Mouse (Mus musculus) MN1 (cell line): ENCODE data around the gene Lipn.
A peak's percentile ranks its signal among the peaks of the same experiment; 100 is the strongest.

Experiments
- DNase-seq: peaks from one replicate; pipeline ENCODE4 v3.0.0-alpha.2; 2016; ENCODE audit warnings: low spot score

Gene Lipn

DNA sequence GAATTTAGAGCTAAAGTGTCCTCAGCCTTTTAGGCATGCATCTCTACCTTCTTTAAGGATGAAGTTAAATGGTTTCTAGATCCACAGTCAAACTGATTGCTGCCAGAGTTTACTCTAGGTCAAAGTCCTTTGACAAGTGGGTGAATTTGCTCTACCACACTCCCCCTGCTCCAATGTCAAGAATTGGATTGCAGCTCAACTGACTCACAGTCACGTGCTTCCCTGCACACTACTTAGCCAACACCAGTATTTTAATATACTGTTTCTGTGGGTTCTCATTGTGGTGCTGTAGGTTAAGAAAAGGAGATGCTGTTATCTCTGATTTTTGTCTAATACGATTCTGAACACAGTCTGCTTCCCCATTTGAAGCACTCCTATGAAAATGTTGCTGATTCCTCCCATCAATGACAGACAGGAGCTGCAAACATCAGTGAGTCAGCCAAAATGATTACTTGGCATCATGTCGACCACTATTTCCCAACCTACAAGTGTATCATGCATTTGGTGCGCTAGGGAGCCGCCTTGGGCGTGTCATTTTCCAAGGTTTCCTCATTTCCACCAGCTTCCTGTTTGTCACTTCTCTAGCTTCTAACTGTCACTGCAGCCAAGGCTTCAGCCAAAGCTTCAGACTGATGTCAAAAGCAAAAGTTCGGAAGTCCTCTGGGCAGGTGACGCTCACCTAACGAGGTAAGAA is at the start of gene Lipn:
Lipn (plus strand) TSS at position 580 of the 694 bp plus-strand sequence.
- no peak for DNase-seq

DNA sequence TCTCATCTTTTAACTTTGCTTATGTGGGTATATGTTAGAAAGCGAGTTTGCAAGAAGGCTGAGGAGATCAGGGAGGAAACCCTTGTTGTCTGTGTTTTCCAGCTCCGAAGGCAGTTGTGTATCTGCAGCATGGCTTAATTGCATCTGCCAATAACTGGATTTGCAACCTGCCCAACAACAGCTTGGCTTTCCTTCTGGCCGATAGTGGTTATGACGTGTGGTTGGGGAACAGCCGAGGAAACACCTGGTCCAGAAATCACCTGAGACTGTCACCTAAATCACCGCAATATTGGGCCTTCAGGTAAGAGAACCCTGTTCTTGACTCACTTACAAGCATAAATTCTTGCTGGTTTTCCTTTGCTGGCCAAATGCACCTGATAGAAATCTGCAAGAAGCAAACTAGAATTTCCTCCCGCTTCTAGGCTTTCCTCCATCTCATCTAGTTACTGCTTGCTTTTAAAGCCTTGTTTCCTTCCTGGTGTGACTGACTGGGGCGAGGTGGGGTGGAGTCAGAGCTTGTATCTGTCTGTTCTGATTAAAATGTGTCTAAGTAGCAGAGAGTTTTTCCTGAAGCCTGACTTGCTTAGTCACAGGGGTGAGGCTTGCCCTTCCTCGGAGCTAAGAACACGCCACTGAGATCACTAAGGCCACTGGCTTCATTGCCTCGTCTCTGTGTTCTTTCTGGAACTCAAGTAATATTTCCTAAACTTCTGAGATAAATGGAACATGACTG is 45.6 kb upstream of the Lipn start:
- DNase-seq, result no peak

DNA sequence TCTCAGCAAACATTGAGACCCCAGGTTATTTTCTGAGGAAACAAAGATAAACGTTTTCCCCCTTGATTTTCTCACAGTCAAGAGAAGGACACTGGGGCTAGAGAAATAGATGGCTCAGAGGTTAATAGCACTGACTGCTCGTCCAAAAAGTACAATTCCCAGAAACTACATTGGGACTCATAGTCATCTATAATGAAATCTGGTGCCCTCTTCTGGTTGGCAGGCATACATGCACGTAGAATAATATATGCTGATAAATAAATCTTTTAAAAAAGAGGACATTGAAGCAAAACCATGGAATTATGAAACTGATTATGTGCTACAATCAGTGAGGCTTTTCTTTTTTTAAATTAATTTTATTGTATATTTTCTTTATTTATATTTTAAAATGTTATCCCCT is 44.4 kb upstream of the Lipn start:
- DNase-seq, result peak; percentile 8

DNA sequence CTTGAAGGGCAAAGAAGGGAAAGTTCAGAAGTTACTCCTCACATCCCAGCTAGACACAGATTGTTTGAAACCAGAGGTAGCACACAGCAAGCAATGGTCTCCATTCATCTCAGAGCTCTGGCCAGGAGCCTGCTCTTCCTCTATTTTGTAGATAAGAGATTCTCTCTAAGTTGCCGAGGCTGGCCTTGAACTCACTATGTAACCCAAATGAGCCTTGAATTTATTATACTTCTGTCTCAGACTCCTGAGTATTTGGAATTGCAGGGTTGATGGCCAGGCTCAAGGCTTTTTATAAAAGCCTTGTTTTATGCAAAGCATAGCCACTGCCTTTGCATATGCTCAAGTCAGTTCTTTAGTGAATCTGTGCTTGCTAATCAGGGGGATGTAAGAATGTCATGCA is 27.4 kb upstream of the Lipn start:
- no peak for DNase-seq

DNA sequence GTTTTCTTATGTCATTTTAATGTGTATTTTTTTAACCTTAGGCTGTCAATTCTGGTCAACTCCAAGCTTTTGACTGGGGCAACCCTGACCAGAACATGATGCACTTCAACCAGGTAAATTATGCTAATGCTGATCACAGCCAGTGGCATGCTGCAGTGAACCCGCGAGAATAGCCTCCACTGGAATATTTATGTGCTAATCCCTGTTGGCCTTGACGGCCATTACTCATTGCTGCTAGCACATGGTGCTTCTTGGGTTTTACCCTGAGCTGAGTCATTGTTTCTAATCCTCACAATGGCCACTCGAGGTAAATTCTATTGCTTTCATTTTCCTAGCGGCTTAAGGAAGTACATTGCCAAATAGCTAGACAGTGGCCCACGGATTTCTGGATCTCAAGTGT is 24.1 kb upstream of the Lipn start:
- no peak for DNase-seq

DNA sequence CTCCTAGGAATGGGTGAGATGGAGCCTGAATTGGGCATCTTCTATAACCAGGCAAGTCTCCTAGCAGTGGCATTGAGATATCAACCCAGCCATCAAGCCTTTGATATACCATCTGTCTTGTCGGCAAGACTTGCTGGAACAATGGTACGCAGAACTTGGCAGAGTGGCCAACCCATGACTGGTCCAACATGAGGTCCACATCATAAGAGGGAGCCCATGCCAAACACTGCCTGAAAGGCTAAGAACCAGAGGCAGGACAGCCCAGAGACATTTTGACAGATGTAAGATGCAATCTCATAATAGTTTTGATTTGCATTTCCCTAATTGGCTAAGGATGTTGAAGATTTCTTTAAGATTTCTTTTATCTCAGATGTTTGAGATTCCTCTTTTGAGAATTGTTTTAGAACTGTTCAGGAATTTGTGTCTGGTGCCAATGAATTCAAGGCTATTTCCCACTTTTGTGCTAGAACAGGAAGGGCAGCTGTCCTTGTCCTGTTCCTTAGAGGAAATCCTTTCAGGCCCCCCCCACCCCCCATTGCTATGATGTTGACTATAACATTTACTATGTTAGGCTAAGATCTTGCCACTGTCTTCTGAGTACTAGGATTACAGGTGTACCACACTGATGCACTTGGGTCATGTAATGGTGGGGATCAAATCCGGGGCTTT is 17.7 kb upstream of the Lipn start:
- no peak for DNase-seq

DNA sequence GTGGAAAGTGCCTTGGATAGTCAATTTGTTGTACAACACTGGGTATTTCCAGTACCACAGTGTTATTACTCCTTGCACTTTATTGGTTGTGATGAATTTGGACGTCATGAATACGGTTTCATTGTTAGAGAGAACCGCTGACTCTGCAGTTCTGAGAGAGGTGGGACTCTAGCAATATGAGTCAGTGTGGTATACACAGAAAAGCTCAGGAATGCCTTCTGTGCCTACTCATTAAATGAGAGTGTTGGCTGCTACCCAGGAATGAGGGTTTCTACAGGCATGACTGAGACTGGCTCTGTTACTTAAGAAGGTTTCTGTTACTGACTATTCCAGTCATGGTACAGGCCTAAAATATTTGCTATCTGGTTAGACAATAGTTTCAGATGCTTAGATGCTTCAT is 15.7 kb upstream of the Lipn start:
- no peak for DNase-seq

DNA sequence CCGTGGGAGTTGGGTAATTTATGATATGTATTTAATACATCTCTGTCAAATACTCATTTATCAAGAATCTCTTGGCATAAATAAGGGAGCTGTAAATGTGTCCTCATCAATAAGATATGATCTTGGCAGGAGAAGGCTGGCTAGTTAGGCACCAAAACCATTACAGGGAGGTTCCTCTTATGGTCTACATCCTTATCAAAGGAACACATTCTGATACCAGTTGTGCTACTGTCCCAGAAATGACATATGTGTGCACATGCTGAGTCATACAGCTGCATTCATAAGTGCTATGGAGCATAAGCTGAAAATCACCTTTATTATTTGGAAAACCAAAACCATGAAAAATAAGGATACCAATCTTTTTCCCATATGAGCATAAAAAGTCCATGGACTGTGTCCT is 3.6 kb upstream of the Lipn start:
- DNase-seq, result no peak

DNA sequence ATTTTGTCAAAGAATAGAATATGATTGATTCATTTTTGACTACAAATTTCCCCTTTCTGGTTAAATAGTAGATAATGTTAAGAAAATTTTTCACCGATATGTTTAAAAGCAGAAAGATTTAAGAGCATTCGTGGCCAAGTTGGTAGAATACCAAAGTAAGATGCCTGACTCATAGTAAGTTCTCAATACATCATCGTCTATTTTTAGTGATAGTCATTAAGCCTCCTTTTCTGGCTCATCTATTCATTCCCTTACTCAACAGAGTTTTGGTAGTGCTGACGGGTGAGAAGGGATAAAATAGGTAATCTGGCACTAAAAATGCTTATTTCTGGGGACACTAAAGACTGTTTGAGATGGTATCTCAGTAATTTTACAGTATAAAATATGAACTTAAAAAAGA is 3.1 kb upstream of the Lipn start:
- no peak for DNase-seq

DNA sequence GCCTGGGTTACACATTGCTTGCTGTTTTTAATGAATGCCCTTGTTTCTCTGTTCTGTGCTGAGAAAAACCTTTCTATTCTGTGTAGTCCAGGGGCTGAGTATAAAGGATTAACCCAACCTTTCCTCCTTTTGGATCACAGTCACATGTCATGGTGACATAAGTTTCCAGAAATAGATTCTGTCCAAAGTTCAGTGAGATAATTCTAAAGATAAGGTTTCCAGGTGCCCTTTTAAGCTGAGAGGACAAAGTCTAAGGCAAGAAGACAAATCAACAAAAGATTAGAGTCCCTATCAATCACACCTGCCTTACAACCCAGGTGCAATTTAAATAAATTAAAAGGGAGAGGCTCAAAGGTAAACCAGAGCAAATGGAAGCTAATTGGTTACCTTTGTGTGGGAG is 7.1 kb downstream of the Lipn start:
- no peak for DNase-seq

DNA sequence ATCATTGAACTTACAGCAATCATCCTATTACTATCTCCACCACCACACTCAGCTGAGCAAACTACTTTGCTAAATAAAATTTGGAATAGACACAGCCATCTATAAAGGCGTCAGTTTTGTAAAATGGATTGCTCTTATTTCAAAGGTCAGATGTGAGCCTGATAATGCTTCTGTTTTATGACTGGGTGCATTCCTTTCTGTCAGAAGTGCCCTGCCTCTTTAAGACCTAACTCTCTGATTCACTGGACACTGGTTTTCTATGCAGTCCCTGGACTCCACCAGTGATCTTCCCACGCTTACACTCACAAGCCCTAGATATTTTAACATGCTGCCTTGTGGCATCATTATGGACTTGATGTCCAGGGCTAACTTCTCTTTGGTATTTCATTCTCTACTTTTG is 11.0 kb downstream of the Lipn start:
- no peak for DNase-seq

DNA sequence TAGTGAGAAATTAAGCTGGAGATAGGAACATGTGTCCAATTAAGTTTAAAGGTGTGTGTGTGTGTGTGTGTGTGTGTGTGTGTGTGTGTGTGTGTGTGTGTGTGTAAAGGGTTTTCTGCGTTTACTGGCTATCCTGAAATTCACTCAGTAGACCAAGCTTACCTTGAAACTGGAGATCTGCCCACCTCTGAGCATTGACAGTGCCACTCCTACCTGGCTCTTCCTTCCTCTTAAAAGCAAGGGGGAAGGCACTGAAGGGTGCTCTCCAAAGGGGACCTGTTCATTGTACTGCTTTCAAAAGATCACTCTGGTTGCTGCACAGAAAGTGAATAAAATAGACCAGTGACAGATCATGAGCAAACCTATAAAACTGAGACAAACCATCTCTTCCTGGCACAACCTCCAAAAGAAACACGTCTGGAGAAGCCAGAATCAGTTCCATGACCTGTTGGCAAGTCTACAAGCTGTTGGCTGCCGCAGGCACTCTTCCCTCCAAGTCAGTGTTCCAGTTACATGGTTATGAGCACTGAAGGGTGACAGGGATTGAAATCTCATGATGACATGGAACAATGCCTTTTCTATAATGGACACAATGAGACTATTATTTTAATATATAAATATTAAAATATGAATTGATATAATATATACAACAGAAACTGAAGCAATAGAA is 22.0 kb downstream of the Lipn start:
- no peak for DNase-seq

DNA sequence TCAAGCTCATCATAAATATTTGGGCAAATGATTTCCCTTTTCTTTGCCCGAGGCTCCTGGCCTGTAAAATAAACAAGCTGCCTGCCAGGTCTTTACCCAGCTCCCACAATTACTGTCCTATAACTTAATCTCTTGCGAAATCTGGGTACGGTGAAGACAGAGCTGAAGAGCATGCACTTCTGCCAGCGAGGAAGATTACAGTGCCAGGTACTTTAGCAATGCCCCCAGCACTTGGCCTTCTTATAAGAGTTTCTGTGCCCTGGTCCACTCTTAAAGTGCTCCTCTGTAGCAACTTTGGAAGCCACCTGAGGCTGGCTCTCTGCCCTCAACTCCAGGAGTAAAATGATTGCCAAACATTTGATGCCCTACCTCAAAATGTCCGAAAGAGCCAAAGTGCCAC is 28.2 kb downstream of the Lipn start:
- DNase-seq, result no peak

DNA sequence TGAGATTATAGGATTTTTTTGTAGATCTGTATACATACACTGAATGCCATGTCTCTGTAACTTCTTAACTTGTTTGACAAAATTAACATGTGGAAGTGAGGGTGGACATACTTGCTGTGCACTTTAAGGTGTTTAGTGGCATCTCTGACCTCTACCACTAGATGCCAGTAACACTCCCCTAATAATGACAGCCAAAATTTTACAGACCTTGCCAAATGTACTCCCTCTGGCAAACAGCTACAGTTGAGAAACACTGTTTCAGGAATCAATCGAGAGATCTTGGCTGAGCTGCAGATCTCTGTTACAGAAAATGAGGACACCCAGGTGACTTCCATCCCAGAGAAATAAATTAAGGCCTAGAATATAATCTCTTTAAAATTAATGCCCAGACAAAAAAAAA is 29.1 kb downstream of the Lipn start:
- DNase-seq, result no peak

DNA sequence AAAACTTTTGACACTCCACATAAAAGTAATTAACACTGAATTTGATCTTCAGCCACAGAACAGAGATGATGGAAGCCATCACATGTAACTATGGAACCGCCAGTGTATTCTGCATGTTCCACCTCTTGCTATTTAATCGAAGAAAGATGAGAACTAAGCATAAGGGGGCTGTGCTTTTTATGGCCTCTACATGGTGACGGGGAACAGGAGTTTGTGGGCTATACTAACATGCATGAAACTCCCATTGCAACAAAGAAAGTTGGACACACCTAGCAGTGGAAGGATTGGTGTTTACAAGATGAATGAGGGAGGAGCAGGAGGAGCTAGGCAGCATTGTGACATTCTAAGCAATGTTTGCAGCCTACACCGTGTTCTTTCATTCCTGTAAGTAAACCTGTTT is 33.5 kb downstream of the Lipn start, which contains the start of gene Lipm:
Lipm (plus strand) TSS at position 301 of the 400 bp plus-strand sequence.
- no peak for DNase-seq

DNA sequence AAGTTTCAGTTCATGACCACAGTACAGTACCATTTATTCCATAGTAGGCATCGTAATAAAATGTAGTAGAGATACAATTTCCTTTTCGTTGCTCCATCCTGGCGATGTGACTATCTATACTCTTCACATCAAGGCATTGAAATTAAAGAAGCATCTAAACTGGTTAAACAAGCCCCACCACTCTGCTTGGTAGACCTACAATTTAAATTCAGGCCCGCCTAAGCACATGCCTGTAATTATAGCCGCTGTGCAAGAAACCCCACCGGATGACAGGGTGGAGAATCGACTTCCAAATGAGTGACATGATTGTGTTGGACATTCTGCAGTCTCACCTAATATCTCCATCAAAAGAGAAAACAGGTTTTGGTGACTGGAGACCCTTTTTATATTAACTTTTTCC is 34.7 kb downstream of the Lipn start:
- DNase-seq, result no peak

DNA sequence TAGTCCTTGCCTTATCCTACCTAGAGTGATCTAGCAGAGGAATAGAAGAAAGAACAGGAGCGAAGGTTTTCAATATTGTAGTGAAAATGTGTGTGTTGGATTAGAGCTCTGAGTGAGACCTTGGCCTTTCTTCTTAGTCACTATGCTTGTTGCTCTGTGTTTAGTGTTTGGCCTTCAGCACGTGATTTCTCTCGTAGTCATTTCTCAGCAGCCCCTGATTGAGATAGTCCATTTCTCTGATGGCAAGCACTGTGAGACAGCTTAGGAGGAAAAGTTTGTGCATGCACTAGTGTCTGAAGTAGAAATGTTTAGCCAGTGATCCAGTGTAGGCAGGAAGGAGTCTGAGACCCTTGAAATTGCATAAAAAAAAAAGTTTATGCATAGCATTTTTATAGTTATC is 37.7 kb downstream of the Lipn start:
- DNase-seq, result no peak

DNA sequence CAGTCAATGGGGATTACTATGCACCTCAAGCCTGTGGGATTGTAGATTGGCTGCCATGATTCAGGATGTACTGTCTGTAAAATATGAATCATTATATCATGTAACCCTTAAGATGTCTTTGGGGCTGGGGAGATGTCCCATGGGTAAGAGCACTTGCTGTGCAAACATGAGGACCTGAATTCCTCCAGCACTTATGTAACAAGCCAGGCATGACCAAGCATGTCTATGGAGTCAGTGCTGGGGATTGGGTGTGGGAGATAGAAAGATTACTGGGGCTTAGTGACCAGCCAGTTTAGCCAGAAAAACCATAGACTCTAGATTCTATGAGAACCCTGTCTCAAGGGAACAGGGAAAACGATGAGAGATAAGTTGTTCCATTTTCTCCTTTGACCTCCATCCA is 51.9 kb downstream of the Lipn start:
- no peak for DNase-seq

DNA sequence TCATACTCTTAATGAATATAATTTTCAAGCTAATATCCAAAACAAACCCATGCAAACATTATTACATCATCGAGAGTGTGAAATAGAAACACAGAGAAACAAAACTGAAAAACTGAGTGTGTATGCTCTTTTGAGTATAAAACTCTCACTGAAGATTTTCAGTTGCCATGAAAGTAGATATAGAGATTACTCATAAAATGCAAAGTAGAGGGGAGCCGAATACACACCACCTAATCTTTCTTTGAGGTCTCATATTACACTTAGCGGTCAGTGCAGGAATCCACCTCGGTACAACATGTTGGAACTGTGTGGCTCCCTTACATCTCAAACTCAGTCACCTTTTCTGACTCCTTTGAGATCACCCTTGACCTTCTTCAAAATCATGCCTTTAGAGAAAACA is 52.5 kb downstream of the Lipn start:
- no peak for DNase-seq

DNA sequence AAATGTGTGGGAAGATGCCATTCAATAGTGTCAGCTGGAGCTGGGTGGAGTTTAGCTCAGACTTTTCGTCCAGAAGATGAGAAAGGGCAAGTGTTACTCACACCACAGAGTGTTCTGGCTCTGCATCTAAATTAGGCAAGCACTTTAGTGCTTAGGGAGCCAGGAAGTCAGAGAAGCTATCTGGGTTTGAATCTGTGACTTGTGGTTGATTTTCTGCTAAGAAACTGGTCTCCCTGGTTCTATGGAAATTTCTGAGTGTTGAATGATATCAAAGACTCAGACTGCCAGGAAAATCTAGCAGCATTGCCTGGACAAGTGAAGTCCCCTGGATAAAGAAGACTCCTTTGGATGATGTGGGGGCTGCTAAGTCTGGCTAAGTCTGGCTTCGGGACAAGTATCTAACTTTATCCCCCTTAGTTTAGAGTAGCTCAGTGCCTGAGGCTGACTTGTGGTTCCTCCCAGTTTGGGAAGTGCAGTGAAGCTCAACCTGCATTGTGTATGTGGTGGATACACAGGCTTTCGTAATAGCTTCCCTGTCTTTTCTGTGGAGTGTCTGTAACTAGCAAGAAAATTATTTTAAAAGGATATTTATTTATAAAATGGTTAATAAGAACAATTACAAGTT is 53.1 kb downstream of the Lipn start:
- no peak for DNase-seq
